Mouse (Mus musculus): ENCODE results near the gene Tnpo1.

- TF ChIP-seq CTCF (conservative IDR thresholded peaks at IDR 0.05; ENCODE audit: insufficient read depth, insufficient read length, low read depth, low read length) (no peak), POLR2A (IDR thresholded peaks at IDR 0.05; ENCODE audit: low read depth, low read length) (no peak)
Observed at GRCm38 (mm10) chr13:98897577-98897976, 28.6 kb downstream of the Tnpo1 start.
